Mouse (Mus musculus): Measurements from ENCODE around the gene Tob2. TPM values are rescaled to one million over a fixed set of nuclear protein-coding genes. Genes with fewer than 3 reads are reported as not detected.
A peak's percentile ranks its signal among the peaks of the same experiment; 100 is the strongest.

Tob2 gene
- polyA plus RNA-seq, 1 experiment from 2014 or later = 22.6 TPM

GRCm38 (mm10) chr15:81848301-81848700, 10.3 kb downstream of the Tob2 start:
- H3K4me3 ChIP-seq (replicated peaks) = no peak overlapping the region
- ATAC-seq (ENCODE audit: insufficient number of reproducible peaks, insufficient read depth, low FRiP score, low TSS enrichment, low read depth) = no peak
- H3K36me3 ChIP-seq = peaks cover 66% of the 10 kb centered on the region
- H3K9me3 ChIP-seq = no peaks in the 10 kb centered on the region
- H3K4me1 ChIP-seq (replicated peaks) = no peaks in the 10 kb centered on the region
- no peak overlapping the region for H3K9ac ChIP-seq (replicated peaks)
- H3K27ac ChIP-seq = no peak overlapping the region
- WGBS = 59% methylated on average over 7 of the region's 7 CpGs
- H3K4me2 ChIP-seq = no peak overlapping the region
- H3K27me3 ChIP-seq = no peaks in the 10 kb centered on the region

- Histone ChIP-seq H3K9ac (replicated peaks) (no peak overlapping the region), H3K9me3 (no peaks in the 10 kb centered on the region), H3K27ac (no peak overlapping the region), H3K27me3 (no peaks in the 10 kb centered on the region), H3K4me2 (no peak overlapping the region), H3K4me1 (replicated peaks) (no peaks in the 10 kb centered on the region), H3K36me3 (peaks cover 61% of the 10 kb centered on the region), H3K4me3 (replicated peaks) (no peak overlapping the region)
- ATAC-seq (ENCODE audit: insufficient number of reproducible peaks, insufficient read depth, low FRiP score, low TSS enrichment, low read depth) = no peak
- 81% methylated on average over 5 of the region's 5 CpGs for WGBS
These were observed 10.7 kb downstream of the Tob2 start for GRCm38 (mm10) chr15:81847861-81848260.

GRCm38 (mm10) chr15:81847161-81847560, 11.4 kb downstream of the Tob2 start:
- Histone ChIP-seq H3K9me3 (no peaks in the 10 kb centered on the region), H3K9ac (replicated peaks) (no peak overlapping the region), H3K4me3 (replicated peaks) (no peak overlapping the region), H3K4me1 (replicated peaks) (no peaks in the 10 kb centered on the region), H3K4me2 (no peak overlapping the region), H3K27ac (no peak overlapping the region), H3K36me3 (peaks cover 54% of the 10 kb centered on the region), H3K27me3 (no peaks in the 10 kb centered on the region)
- WGBS = 98% methylated on average over 4 of the region's 4 CpGs
- no peak for ATAC-seq (ENCODE audit: insufficient number of reproducible peaks, insufficient read depth, low FRiP score, low TSS enrichment, low read depth)

- 89% methylated on average over 9 of the region's 9 CpGs for WGBS
- no peak for ATAC-seq (ENCODE audit: insufficient number of reproducible peaks, insufficient read depth, low FRiP score, low TSS enrichment, low read depth)
- H3K9me3 ChIP-seq = no peaks in the 10 kb centered on the region
- no peak overlapping the region for H3K4me2 ChIP-seq
- H3K9ac ChIP-seq (replicated peaks) = no peak overlapping the region
- H3K4me1 ChIP-seq (replicated peaks) = no peaks in the 10 kb centered on the region
- H3K4me3 ChIP-seq (replicated peaks) = no peak overlapping the region
- H3K27ac ChIP-seq = no peak overlapping the region
- peaks cover 50% of the 10 kb centered on the region for H3K36me3 ChIP-seq
- H3K27me3 ChIP-seq = no peaks in the 10 kb centered on the region
These were observed 11.8 kb downstream of the Tob2 start for GRCm38 (mm10) chr15:81846755-81847154.

- no peaks in the 10 kb centered on the region for H3K4me1 ChIP-seq (replicated peaks)
- no peak overlapping the region for H3K27ac ChIP-seq
- ATAC-seq (ENCODE audit: insufficient number of reproducible peaks, insufficient read depth, low FRiP score, low TSS enrichment, low read depth) = no peak
- no peak overlapping the region for H3K9ac ChIP-seq (replicated peaks)
- no peak overlapping the region for H3K4me3 ChIP-seq (replicated peaks)
- 37% methylated on average over 4 of the region's 4 CpGs for WGBS
- H3K27me3 ChIP-seq = no peaks in the 10 kb centered on the region
- H3K9me3 ChIP-seq = no peaks in the 10 kb centered on the region
- peaks cover 40% of the 10 kb centered on the region for H3K36me3 ChIP-seq
- no peak overlapping the region for H3K4me2 ChIP-seq
These were observed 12.9 kb downstream of the Tob2 start for GRCm38 (mm10) chr15:81845724-81846123.

GRCm38 (mm10) chr15:81845033-81845625, 13.5 kb downstream of the Tob2 start:
- no peaks in the 10 kb centered on the region for H3K9me3 ChIP-seq
- 84% methylated on average over 5 of the region's 5 CpGs for WGBS
- no peak overlapping the region for H3K4me2 ChIP-seq
- H3K9ac ChIP-seq (replicated peaks) = no peak overlapping the region
- H3K4me1 ChIP-seq (replicated peaks) = no peaks in the 10 kb centered on the region
- no peak overlapping the region for H3K4me3 ChIP-seq (replicated peaks)
- H3K27me3 ChIP-seq = no peaks in the 10 kb centered on the region
- H3K36me3 ChIP-seq = peaks cover 34% of the 10 kb centered on the region
- ATAC-seq (ENCODE audit: insufficient number of reproducible peaks, insufficient read depth, low FRiP score, low TSS enrichment, low read depth) = no peak
- H3K27ac ChIP-seq = no peak overlapping the region

GRCm38 (mm10) chr15:81842275-81842674, 16.3 kb downstream of the Tob2 start:
- Histone ChIP-seq H3K4me3 (replicated peaks) (no peak overlapping the region), H3K9ac (replicated peaks) (no peak overlapping the region), H3K27ac (no peak overlapping the region), H3K36me3 (peaks cover 8% of the 10 kb centered on the region), H3K4me2 (no peak overlapping the region), H3K27me3 (peaks cover 3% of the 10 kb centered on the region; the same call in 1 of the 2 replicates), H3K4me1 (replicated peaks) (no peaks in the 10 kb centered on the region), H3K9me3 (no peaks in the 10 kb centered on the region)
- 83% methylated on average over 7 of the region's 7 CpGs for WGBS
- ATAC-seq (ENCODE audit: insufficient number of reproducible peaks, insufficient read depth, low FRiP score, low TSS enrichment, low read depth) = no peak

GRCm38 (mm10) chr15:81840306-81840705, 18.3 kb downstream of the Tob2 start:
- WGBS = 90% methylated on average over 7 of the region's 7 CpGs
- no peak for ATAC-seq (ENCODE audit: insufficient number of reproducible peaks, insufficient read depth, low FRiP score, low TSS enrichment, low read depth)

GRCm38 (mm10) chr15:81839634-81840033, 19.0 kb downstream of the Tob2 start:
- WGBS = 68% methylated on average over 5 of the region's 5 CpGs

More at GRCm38 (mm10) chr15:81840306-81840705, 18.3 kb downstream of the Tob2 start:
- Histone ChIP-seq H3K36me3 (no peaks in the 10 kb centered on the region), H3K9ac (replicated peaks) (no peak overlapping the region), H3K9me3 (no peaks in the 10 kb centered on the region), H3K27me3 (peaks cover 7% of the 10 kb centered on the region), H3K4me2 (no peak overlapping the region), H3K4me1 (replicated peaks) (peaks cover 17% of the 10 kb centered on the region), H3K27ac (no peak overlapping the region), H3K4me3 (replicated peaks) (no peak overlapping the region)

GRCm38 (mm10) chr15:81838554-81839235, 19.9 kb downstream of the Tob2 start:
- no peak overlapping the region for H3K27ac ChIP-seq
- no peaks in the 10 kb centered on the region for H3K9me3 ChIP-seq
- WGBS = 84% methylated on average over 14 of the region's 14 CpGs
- no peaks in the 10 kb centered on the region for H3K36me3 ChIP-seq
- no peak overlapping the region for H3K9ac ChIP-seq (replicated peaks)
- no peak overlapping the region for H3K4me2 ChIP-seq
- ATAC-seq (ENCODE audit: insufficient number of reproducible peaks, insufficient read depth, low FRiP score, low TSS enrichment, low read depth) = no peak
- peaks cover 19% of the 10 kb centered on the region for H3K4me1 ChIP-seq (replicated peaks)
- H3K27me3 ChIP-seq = peaks cover 20% of the 10 kb centered on the region
- no peak overlapping the region for H3K4me3 ChIP-seq (replicated peaks)

More at GRCm38 (mm10) chr15:81839634-81840033, 19.0 kb downstream of the Tob2 start:
- peaks cover 14% of the 10 kb centered on the region for H3K27me3 ChIP-seq
- H3K9ac ChIP-seq (replicated peaks) = no peak overlapping the region
- no peak overlapping the region for H3K4me2 ChIP-seq
- H3K36me3 ChIP-seq = no peaks in the 10 kb centered on the region
- H3K9me3 ChIP-seq = no peaks in the 10 kb centered on the region
- H3K4me1 ChIP-seq (replicated peaks) = peaks cover 19% of the 10 kb centered on the region
- H3K27ac ChIP-seq = no peak overlapping the region
- no peak for ATAC-seq (ENCODE audit: insufficient number of reproducible peaks, insufficient read depth, low FRiP score, low TSS enrichment, low read depth)
- H3K4me3 ChIP-seq (replicated peaks) = no peak overlapping the region

- no peak overlapping the region for H3K27ac ChIP-seq
- 60% methylated on average over 7 of the region's 7 CpGs for WGBS
- peak overlapping the region; percentile 61 for H3K4me2 ChIP-seq
These were observed 21.4 kb downstream of the Tob2 start for GRCm38 (mm10) chr15:81836966-81837920.

More at GRCm38 (mm10) chr15:81836966-81837920, 21.4 kb downstream of the Tob2 start:
- ATAC-seq (ENCODE audit: insufficient number of reproducible peaks, insufficient read depth, low FRiP score, low TSS enrichment, low read depth) = no peak
- Histone ChIP-seq H3K9me3 (no peaks in the 10 kb centered on the region), H3K4me1 (replicated peaks) (peaks cover 19% of the 10 kb centered on the region), H3K36me3 (no peaks in the 10 kb centered on the region), H3K4me3 (replicated peaks) (no peak overlapping the region), H3K27me3 (peaks cover 20% of the 10 kb centered on the region), H3K9ac (replicated peaks) (no peak overlapping the region)
